Mouse (Mus musculus): ENCODE data around the gene Cdk2ap2.

DNA sequence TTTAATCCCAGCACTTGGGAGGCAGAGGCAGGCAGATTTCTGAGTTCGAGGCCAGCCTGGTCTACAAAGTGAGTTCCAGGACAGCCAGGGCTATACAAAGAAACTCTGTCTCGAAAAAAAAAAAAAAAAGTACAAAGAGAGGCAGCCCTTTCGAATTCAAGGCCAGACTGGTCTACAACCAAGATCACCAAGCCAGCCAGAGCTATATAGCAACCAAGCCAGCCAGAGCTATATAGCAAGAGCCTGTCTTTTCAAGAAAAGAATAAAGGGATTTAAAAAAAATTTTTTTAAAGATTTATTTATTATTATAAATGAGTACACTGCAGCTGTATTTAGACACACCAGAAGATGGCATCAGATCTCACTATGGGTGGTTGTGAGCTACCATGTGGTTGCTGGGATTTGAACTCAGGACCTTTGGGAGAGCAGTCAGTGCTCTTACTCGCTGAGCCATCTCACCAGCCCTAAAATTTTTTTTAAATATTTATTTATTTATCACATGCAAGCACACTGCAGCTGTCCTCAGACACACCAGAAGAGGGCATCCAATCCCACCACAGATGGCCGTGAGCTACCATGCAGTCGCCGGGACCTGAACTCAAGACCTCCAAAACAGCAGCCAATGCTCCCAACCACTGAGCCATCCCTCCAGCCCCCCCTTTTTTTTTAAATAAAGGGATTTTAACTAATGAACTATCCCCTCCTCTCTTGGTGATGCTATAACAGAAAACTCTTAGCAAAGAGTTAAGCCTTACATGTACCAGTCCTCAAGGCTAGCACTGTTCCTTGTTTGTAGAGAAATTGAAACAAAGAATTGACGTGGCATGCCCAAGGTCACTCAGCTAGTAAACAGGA lies 36.7 kb upstream of the Cdk2ap2 start:
- peak; percentile 42 for TF ChIP-seq CTCF (IDR thresholded peaks at IDR 0.05; ENCODE audit: low read depth)
- peak; percentile 52 for TF ChIP-seq EP300 (IDR thresholded peaks at IDR 0.05; ENCODE audit: low read depth)
